Mouse (Mus musculus) MEL (cell line): ENCODE data around the gene Laptm4a. TPM values are rescaled to one million over a fixed set of nuclear protein-coding genes. Genes with fewer than 3 reads are reported as not detected.

Source experiments
- DNase-seq: peaks from one replicate; pipeline ENCODE4 v3.0.0; 2011; ENCODE audit warnings: low read depth, low spot score
- H3K27ac ChIP-seq: 2 replicates; pipeline ENCODE4 v1.5.1; 2012; ENCODE audit warnings: low read depth, mild to moderate bottlenecking, control low read depth, low read length, moderate library complexity; ENCODE audit not compliant: control insufficient read depth
- H3K27me3 ChIP-seq, 2 experiments: fragments of 150-350 bp in 1 of 2; sonication (generic) in 1 of 2; 2 replicates each; pipeline ENCODE4 v1.6.1; 2012; ENCODE audit warnings: low read length in 2 of 2, mild to moderate bottlenecking in 2 of 2, improper control_type of control experiment in 1 of 2, moderate library complexity in 1 of 2; ENCODE audit not compliant: insufficient read depth in 2 of 2, control insufficient read depth in 1 of 2
- H3K36me3 ChIP-seq, 2 experiments: 2 replicates each; pipeline ENCODE4 v1.6.1; 2012 to 2014; ENCODE audit warnings: low read length in 2 of 2, improper control_type of control experiment in 1 of 2, inconsistent platforms in 1 of 2, mild to moderate bottlenecking in 1 of 2; ENCODE audit not compliant: insufficient read depth in 2 of 2, control insufficient read depth in 1 of 2
- H3K4me1 ChIP-seq, 2 experiments: fragments of 150-350 bp in 1 of 2; sonication (generic) in 1 of 2; 2 replicates each; pipeline ENCODE4 v1.6.1; 2012; ENCODE audit warnings: low read length in 2 of 2, improper control_type of control experiment in 1 of 2, mild to moderate bottlenecking in 1 of 2; ENCODE audit not compliant: insufficient read depth in 2 of 2, control insufficient read depth in 1 of 2
- H3K4me3 ChIP-seq, 2 experiments: fragments of 150-350 bp in 1 of 2; sonication (generic) in 1 of 2; 2 replicates each; pipeline ENCODE4 v1.5.1; 2012; ENCODE audit warnings: low read depth in 2 of 2, low read length in 2 of 2, mild to moderate bottlenecking in 2 of 2, moderate library complexity in 2 of 2, control low read depth in 1 of 2, improper control_type of control experiment in 1 of 2; ENCODE audit not compliant: control insufficient read depth in 1 of 2, insufficient read depth in 1 of 2
- H3K79me2 ChIP-seq: 2 replicates; pipeline ENCODE4 v1.6.1; 2012; ENCODE audit warnings: mild to moderate bottlenecking, low read length, moderate library complexity; ENCODE audit not compliant: control insufficient read depth, poor library complexity, insufficient read depth
- H3K9ac ChIP-seq: 2 replicates; pipeline ENCODE4 v1.6.1; 2012; ENCODE audit warnings: low read depth, mild to moderate bottlenecking, control low read depth, low read length, moderate library complexity; ENCODE audit not compliant: control insufficient read depth, poor library complexity, severe bottlenecking
- H3K9me3 ChIP-seq: fragments of 150-350 bp; sonication (generic); replicated peaks from 2 replicates; pipeline ENCODE4 v1.6.1; 2012; ENCODE audit warnings: mild to moderate bottlenecking, low read length, improper control_type of control experiment, moderate library complexity; ENCODE audit not compliant: insufficient read depth
- BHLHE40 ChIP-seq: IDR thresholded peaks from 2 replicates; pipeline ENCODE4 v1.6.1; 2012; ENCODE audit warnings: low read depth, mild to moderate bottlenecking, inconsistent platforms, low read length, improper control_type of control experiment, borderline replicate concordance
- CHD2 ChIP-seq: IDR thresholded peaks from 2 replicates; pipeline ENCODE4 v1.6.1; 2011; ENCODE audit warnings: low read length, improper control_type of control experiment
- E2F4 ChIP-seq: IDR thresholded peaks from 2 replicates; pipeline ENCODE4 v1.6.1; 2011; ENCODE audit warnings: low read depth, low read length, improper control_type of control experiment, borderline replicate concordance
- ELF1 ChIP-seq: IDR thresholded peaks from 2 replicates; pipeline ENCODE4 v1.6.1; 2014; ENCODE audit warnings: low read depth, mild to moderate bottlenecking, inconsistent platforms, low read length, improper control_type of control experiment, moderate library complexity
- EP300 ChIP-seq, 2 experiments: IDR thresholded peaks; 2 replicates each; pipeline ENCODE4 v1.6.1; 2011; ENCODE audit warnings: improper control_type of control experiment in 2 of 2, low read length in 2 of 2, low read depth in 1 of 2, mild to moderate bottlenecking in 1 of 2
- ETS1 ChIP-seq: IDR thresholded peaks from 2 replicates; pipeline ENCODE4 v1.6.1; 2012; ENCODE audit warnings: low read depth, mild to moderate bottlenecking, inconsistent platforms, low read length, improper control_type of control experiment, moderate library complexity
- GABPA ChIP-seq: IDR thresholded peaks from 2 replicates; pipeline ENCODE4 v1.6.1; 2012; ENCODE audit warnings: low read depth, mild to moderate bottlenecking, inconsistent platforms, low read length, improper control_type of control experiment, moderate library complexity
- KAT2A ChIP-seq: conservative IDR thresholded peaks from 2 replicates; pipeline ENCODE4 v1.6.1; 2012; ENCODE audit warnings: low read depth, low read length, improper control_type of control experiment, inconsistent platforms
- MAFK ChIP-seq: IDR thresholded peaks from 2 replicates; pipeline ENCODE4 v1.6.1; 2011; ENCODE audit warnings: low read depth, mild to moderate bottlenecking, low read length, improper control_type of control experiment, borderline replicate concordance
- MAZ ChIP-seq: IDR thresholded peaks from 2 replicates; pipeline ENCODE4 v1.6.1; 2012; ENCODE audit warnings: low read depth, mild to moderate bottlenecking, inconsistent platforms, low read length, improper control_type of control experiment
- MEF2A ChIP-seq: IDR thresholded peaks from 2 replicates; pipeline ENCODE4 v1.6.1; 2014; ENCODE audit warnings: low read depth, mild to moderate bottlenecking, inconsistent platforms, low read length, improper control_type of control experiment; ENCODE audit not compliant: poor library complexity, insufficient replicate concordance, severe bottlenecking; ENCODE audit errors: extremely low read depth
- MYC ChIP-seq: IDR thresholded peaks from 2 replicates; pipeline ENCODE4 v1.6.1; 2011; ENCODE audit warnings: low read depth, mild to moderate bottlenecking, low read length, improper control_type of control experiment, moderate library complexity
- NELFE ChIP-seq: IDR thresholded peaks from 2 replicates; pipeline ENCODE4 v1.6.1; 2011; ENCODE audit warnings: low read depth, low read length, improper control_type of control experiment
- NRF1 ChIP-seq: IDR thresholded peaks from 2 replicates; pipeline ENCODE4 v1.6.1; 2014; ENCODE audit warnings: low read depth, mild to moderate bottlenecking, inconsistent platforms, low read length, improper control_type of control experiment, moderate library complexity; ENCODE audit not compliant: poor library complexity, insufficient read depth, severe bottlenecking
- POLR2A ChIP-seq, 2 experiments: IDR thresholded peaks; 2 replicates each; pipeline ENCODE4 v1.6.1; 2011 to 2012; ENCODE audit warnings: low read length in 2 of 2, mild to moderate bottlenecking in 2 of 2, control low read depth in 1 of 2, improper control_type of control experiment in 1 of 2, low read depth in 1 of 2, moderate library complexity in 1 of 2; ENCODE audit not compliant: control insufficient read depth in 1 of 2, insufficient read depth in 1 of 2, poor library complexity in 1 of 2
- POLR2AphosphoS2 ChIP-seq: IDR thresholded peaks from 2 replicates; pipeline ENCODE4 v1.6.1; 2011; ENCODE audit warnings: low read length, improper control_type of control experiment
- RAD21 ChIP-seq: IDR thresholded peaks from 2 replicates; pipeline ENCODE4 v1.6.1; 2011; ENCODE audit warnings: mild to moderate bottlenecking, low read depth, low read length, improper control_type of control experiment
- SIN3A ChIP-seq: IDR thresholded peaks from 2 replicates; pipeline ENCODE4 v1.6.1; 2012; ENCODE audit warnings: low read length, improper control_type of control experiment, inconsistent platforms
- SMC3 ChIP-seq: IDR thresholded peaks from 2 replicates; pipeline ENCODE4 v1.6.1; 2011; ENCODE audit warnings: low read depth, low read length, improper control_type of control experiment
- TCF12 ChIP-seq: IDR thresholded peaks from 2 replicates; pipeline ENCODE4 v1.6.1; 2014; ENCODE audit warnings: low read depth, mild to moderate bottlenecking, inconsistent platforms, low read length, improper control_type of control experiment, moderate library complexity
- USF2 ChIP-seq, 2 experiments: IDR thresholded peaks; 2 replicates each; pipeline ENCODE4 v1.6.1; 2011 to 2012; ENCODE audit warnings: improper control_type of control experiment in 2 of 2, low read length in 2 of 2, borderline replicate concordance in 1 of 2, inconsistent platforms in 1 of 2, low read depth in 1 of 2, mild to moderate bottlenecking in 1 of 2; ENCODE audit not compliant: insufficient read depth in 1 of 2
- ZMIZ1 ChIP-seq: IDR thresholded peaks from 2 replicates; pipeline ENCODE4 v1.6.1; 2012; ENCODE audit warnings: low read depth, mild to moderate bottlenecking, inconsistent platforms, low read length, improper control_type of control experiment, moderate library complexity
- ZNF384 ChIP-seq: IDR thresholded peaks from 2 replicates; pipeline ENCODE4 v1.6.1; 2012; ENCODE audit warnings: low read depth, mild to moderate bottlenecking, inconsistent platforms, low read length, improper control_type of control experiment
- polyA plus RNA-seq, 2 experiments: library from polyadenylated mRNA; stranded (reverse) in 1 of 2; unstranded in 1 of 2; fragments of >175 nt in 1 of 2; fragments of >200 nt in 1 of 2; gene quantifications; 2 replicates each; pipeline versions ENCODE4 v1.2.1 to v1.2.4; 2012; ENCODE audit warnings: low replicate concordance in 2 of 2, low read depth in 1 of 2; ENCODE audit not compliant: insufficient read length in 2 of 2, insufficient read depth in 1 of 2, missing spikeins in 1 of 2
- total RNA-seq: library from RNA; depleted of rRNA; stranded (reverse); fragments of 300-350 nt; gene quantifications from 2 replicates; pipeline ENCODE4 v1.2.3, GENCODE M21; 2012

The Laptm4a gene
- total and polyA plus RNA-seq, 3 experiments = 49.0 to 49.7 TPM; not detected in 1

GRCm38 (mm10) chr12:8885950-8886349 lies 35.5 kb upstream of the Laptm4a start:
- no peaks in the 10 kb centered on the region for H3K4me1 ChIP-seq
- no peak for DNase-seq
- no peak overlapping the region for H3K27ac ChIP-seq
- H3K9ac ChIP-seq = no peak overlapping the region
- TF ChIP-seq E2F4 = no peak
- TF ChIP-seq TCF12 = no peak
- no peak for TF ChIP-seq ELF1
- TF ChIP-seq ETS1 = no peak
- no peak for TF ChIP-seq POLR2A (IDR thresholded peaks at IDR 0.05; ENCODE audit: control insufficient read depth in 1 of 2, insufficient read depth in 1 of 2, low read depth in 1 of 2, low read length in 2 of 2, poor library complexity in 1 of 2)
- TF ChIP-seq RAD21 = no peak
- no peak for TF ChIP-seq EP300 (IDR thresholded peaks at IDR 0.05; ENCODE audit: low read depth in 1 of 2, low read length in 2 of 2)
- no peak for TF ChIP-seq USF2 (IDR thresholded peaks at IDR 0.05; ENCODE audit: borderline replicate concordance in 1 of 2, insufficient read depth in 1 of 2, low read depth in 1 of 2, low read length in 2 of 2)
- TF ChIP-seq GABPA = no peak
- TF ChIP-seq MAFK = no peak
- peaks cover 0 to 2% of the 10 kb centered on the region in 2 experiments; a peak in 2 of 4 replicates for H3K27me3 ChIP-seq
- no peaks in the 10 kb centered on the region for H3K9me3 ChIP-seq
- H3K79me2 ChIP-seq = no peaks in the 10 kb centered on the region
- no peak overlapping the region for H3K4me3 ChIP-seq
- no peaks in the 10 kb centered on the region for H3K36me3 ChIP-seq

GRCm38 (mm10) chr12:8888445-8888844 lies 33.0 kb upstream of the Laptm4a start:
- DNase-seq = no peak
- H3K9me3 ChIP-seq = no peaks in the 10 kb centered on the region
- H3K4me3 ChIP-seq = no peak overlapping the region
- H3K27ac ChIP-seq = no peak overlapping the region
- no peaks in the 10 kb centered on the region for H3K79me2 ChIP-seq
- no peaks in the 10 kb centered on the region for H3K4me1 ChIP-seq
- no peaks in the 10 kb centered on the region for H3K36me3 ChIP-seq
- H3K9ac ChIP-seq = no peak overlapping the region
- no peak for TF ChIP-seq MYC
- TF ChIP-seq USF2 (IDR thresholded peaks at IDR 0.05; ENCODE audit: borderline replicate concordance in 1 of 2, insufficient read depth in 1 of 2, low read depth in 1 of 2, low read length in 2 of 2) = no peak
- TF ChIP-seq TCF12 = no peak
- no peak for TF ChIP-seq CHD2
- no peak for TF ChIP-seq ZMIZ1
- no peak for TF ChIP-seq ETS1
- TF ChIP-seq EP300 (IDR thresholded peaks at IDR 0.05; ENCODE audit: low read depth in 1 of 2, low read length in 2 of 2) = no peak
- TF ChIP-seq NELFE = no peak
- TF ChIP-seq E2F4 = no peak
- no peak for TF ChIP-seq SMC3
- TF ChIP-seq MAZ = no peak
- no peak for TF ChIP-seq MEF2A
- TF ChIP-seq NRF1 = no peak
- no peak for TF ChIP-seq SIN3A
- no peak for TF ChIP-seq BHLHE40
- no peak for TF ChIP-seq ZNF384
- TF ChIP-seq POLR2AphosphoS2 = no peak
- TF ChIP-seq MAFK = no peak
- no peak for TF ChIP-seq KAT2A
- no peaks in the 10 kb centered on the region; a peak in 1 of 4 replicates for H3K27me3 ChIP-seq
